Mouse (Mus musculus) kidney, postnatal 10 days (tissue): ENCODE data around the gene Mosmo.

Experiments used
- DNase-seq: peaks from one replicate; pipeline ENCODE4 v3.0.0; 2021; ENCODE audit warnings: mixed read lengths

The Mosmo gene

GRCm38 (mm10) chr7:120677001-120677643 lies at the start of gene Mosmo:
Gene Mosmo, plus strand, starts transcription at chr7:120677618.
- peak; percentile 88 for DNase-seq

DNA sequence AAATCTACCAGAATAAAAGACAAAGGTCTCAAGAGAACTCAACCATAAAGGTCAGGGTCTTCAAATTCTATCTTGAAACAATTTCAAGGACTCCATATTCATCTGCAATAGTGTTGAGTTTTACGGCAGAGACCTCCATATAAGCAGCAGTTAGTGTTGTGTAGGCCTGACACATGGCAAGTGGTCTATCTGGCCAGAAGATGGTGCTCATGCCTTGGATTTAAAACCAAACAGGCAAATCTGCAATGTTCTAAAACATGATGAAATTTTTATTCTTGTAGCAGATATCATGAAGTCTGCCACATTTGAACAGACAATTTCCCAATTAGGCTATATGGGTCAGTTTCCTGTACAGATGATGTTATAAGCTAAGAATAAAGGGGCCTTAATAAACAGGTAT lies 44.9 kb upstream of the Mosmo start:
- DNase-seq = peak; percentile 27

GRCm38 (mm10) chr7:120634301-120634700 lies 43.1 kb upstream of the Mosmo start:
- DNase-seq = peak; percentile 21

GRCm38 (mm10) chr7:120634711-120635361 lies 42.6 kb upstream of the Mosmo start, which contains the start of gene Uqcrc2:
Gene Uqcrc2, plus strand, starts transcription at chr7:120635176.
- peak; percentile 93 for DNase-seq

GRCm38 (mm10) chr7:120635362-120635781 lies 42.0 kb upstream of the Mosmo start:
- DNase-seq = no peak

DNA sequence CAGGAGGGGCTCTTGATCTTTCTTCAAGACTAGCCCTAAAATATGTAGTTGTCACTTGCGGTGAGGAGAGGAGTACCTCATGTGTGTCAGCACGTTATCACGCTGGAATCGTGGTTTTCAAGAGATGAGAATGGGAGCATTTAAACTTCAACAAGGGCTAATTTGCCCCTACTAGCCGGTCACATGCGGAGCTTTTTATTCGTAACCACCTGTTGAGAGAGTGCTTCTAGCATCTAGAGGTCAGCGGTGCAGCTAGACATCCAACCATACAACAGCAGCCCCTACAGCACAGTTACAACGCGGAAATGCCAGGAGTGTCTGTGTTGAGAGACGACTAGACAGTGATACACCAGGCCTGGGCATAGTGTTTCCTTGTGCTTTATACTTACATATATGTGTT lies 41.6 kb upstream of the Mosmo start:
- no peak for DNase-seq

- DNase-seq = no peak
Observed at GRCm38 (mm10) chr7:120643217-120643616, 34.2 kb upstream of the Mosmo start.

- DNase-seq = no peak
Observed at GRCm38 (mm10) chr7:120647849-120648248, 29.6 kb upstream of the Mosmo start.

DNA sequence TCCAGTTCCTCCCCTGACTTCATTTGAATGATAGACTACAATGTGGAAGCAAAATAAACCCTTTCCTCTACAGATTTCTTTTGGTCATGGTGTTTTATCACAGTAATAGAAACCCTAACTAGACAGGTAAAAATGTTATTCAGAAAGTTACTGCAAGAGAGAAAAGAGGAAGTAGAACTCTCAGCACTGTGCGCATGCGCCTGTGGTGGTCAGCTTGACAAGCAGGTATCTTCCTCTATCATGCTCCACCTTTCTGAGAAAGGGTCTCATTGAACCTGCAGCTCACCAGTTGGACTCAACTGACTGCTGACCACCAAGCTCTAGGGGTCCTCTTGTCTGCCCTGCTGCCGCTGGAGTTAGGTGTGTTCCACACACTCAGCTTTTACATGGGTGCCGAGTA lies 15.3 kb upstream of the Mosmo start:
- no peak for DNase-seq

- peak; percentile 88 for DNase-seq
Observed at GRCm38 (mm10) chr7:120670153-120670875, 7.1 kb upstream of the Mosmo start, which contains the start of gene Pdzd9. Gene Pdzd9, minus strand, starts transcription at chr7:120670343.

DNA sequence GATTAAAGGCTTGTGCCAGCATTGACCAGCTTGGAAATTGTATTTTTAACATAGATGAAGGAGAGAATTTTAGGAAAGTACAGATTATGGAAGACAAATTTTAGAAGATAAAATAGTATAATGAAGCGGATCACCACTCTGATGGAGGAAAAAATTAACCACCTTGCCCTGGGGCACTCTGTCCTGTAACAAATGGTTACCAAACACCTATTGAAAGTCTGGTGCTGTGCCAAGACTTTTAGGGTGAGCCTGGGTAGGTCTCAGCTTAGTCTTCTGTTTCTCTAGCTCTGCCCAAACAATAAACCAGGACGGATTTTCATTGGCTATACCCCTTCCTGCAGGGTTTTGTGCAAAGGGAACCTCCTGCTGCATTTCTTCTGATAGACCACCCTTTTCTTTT lies 6.1 kb upstream of the Mosmo start:
- DNase-seq = no peak

- DNase-seq = peak; percentile 66
Observed at GRCm38 (mm10) chr7:120677764-120678531, 530 bp downstream of the Mosmo start.

DNA sequence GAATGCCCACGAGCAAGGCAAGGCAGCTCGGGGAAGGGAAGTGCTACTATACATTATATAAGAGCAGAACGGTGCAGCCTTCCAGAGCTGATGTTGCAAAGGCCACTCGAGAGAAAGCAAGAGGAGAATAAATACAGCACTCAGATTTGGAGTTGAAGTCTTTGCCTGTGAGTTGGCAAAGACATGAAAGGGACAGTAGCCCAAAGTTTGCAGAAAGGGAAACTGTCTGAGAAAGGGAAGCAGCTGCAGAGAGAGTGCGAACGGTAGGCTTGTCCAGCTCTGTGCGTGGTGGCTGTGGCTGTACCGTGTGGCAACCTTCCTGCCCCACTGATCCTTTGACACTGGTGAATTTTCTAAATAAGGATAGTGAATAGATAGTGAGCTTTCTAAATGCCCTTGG lies 1.6 kb downstream of the Mosmo start:
- no peak for DNase-seq

GRCm38 (mm10) chr7:120682002-120682401 lies 4.6 kb downstream of the Mosmo start:
- no peak for DNase-seq

- no peak for DNase-seq
Observed at GRCm38 (mm10) chr7:120684731-120685161, 7.3 kb downstream of the Mosmo start.

DNA sequence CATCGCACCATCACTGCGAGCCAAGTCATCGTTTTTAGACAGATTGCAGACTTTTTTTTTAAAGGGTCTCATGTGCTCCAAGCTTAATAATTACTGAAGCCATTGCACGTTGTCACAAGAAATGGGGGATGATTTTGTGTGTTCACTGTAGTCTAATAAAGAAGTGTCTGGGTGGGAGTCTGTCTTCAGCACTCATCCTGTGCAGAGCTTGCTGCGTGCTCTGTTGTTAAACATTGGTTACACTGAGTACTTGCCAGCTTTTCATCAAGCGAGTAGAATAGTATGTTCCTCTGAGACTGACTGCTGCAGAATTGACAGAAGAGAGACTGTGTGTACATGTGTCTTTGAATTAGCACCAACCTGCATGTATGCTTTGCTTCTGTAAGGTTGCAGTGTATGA lies 7.8 kb downstream of the Mosmo start:
- no peak for DNase-seq

DNA sequence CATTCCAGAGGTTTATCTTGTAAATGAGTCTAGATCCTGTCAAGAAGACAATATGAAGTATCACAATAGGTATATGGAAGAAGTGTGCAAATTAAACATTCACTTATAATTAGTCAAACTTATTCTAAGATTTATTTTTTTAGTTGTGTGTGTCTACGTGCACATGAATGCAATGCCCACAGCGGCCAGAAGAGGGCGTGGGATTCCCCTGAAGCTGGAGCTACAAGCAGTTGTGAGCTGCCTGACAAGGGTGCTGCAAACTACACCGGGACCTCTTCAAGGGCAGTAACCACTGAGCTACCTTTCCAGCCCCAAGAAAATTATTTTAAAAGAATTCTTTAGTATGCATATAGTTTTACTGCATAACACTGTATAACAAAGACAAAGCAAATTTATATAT lies 13.2 kb downstream of the Mosmo start:
- DNase-seq = peak; percentile 39

GRCm38 (mm10) chr7:120693831-120694375 lies 16.5 kb downstream of the Mosmo start:
- no peak for DNase-seq

DNA sequence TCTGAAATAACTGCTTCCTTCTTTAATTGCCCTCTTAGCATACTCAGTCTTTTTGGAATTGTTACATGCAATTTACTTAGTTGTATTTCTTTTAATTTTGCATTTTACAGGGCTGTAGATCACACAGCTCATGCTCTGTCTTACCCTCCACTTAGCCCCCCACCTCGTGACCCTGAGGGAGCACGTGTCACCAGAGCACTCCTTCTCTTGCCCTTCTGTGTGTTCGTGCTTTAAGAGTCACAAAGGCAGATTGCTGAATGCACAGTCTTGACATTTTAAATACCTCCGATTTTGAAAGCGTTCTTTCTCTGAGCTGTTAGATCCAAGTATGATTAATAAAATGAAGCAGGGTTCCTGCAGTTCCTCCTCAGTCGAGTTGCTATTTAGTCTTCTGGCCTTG lies 17.8 kb downstream of the Mosmo start:
- DNase-seq = no peak

DNA sequence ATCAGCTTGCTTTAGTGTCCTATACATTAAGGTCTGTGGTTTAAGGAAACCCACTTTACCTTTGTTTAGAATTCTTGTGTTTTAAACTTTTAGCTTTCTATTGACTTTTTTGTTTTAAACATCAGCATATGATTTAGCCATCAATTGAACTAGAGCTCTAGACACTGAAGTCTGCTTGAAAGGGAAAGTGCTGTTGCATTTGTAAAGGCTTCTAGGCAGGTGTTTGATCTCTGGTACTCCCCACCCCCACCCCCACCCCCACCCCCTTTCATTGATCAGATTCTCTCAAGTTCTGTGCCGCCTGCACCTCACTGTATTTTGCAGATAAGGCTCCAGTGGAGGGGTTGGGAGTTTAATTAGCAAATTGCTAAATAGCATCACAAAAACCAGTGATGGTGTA lies 18.2 kb downstream of the Mosmo start:
- no peak for DNase-seq

DNA sequence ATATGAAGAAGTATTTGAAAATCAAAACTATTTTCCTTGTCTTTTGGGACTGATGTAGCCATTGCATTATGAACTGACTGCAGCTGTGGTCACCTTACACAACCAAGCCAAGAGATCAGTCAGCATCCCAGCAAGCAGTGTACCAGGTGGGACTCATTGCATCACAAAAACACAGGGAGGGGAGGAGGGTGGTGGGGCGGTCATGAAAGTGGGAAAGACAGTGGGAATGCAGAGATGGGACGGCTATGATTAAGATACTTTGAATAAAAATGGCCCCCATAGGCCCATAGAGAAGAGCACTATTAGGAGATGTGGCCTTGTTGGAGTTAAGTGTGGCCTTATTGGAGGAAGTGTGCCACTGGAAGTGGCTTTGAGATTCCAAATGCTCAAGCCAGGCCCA lies 18.9 kb downstream of the Mosmo start:
- no peak for DNase-seq

DNA sequence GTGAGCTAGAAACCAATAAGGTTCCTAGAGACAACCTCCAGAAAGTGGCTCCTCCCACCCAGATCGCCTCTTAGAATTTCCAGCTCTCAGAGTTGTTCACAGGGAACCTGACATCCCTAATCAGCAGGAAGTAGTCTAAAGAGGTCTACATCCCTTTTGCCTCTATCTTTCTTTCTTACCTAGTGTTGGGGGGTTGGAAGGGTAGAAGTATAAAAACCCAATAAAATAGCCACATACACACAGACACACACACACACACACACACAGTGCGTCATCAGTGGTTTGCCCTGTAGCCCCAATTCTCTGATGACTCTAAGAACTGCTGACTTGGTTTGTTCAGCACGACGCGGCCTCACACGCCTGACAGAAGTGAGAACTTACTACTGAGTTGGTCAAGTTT lies 22.2 kb downstream of the Mosmo start:
- DNase-seq = no peak

GRCm38 (mm10) chr7:120703888-120704287 lies 26.5 kb downstream of the Mosmo start:
- no peak for DNase-seq
